Mouse (Mus musculus) forebrain, embryonic 10.5 days (tissue): ENCODE measurements at regions not wholly inside any gene's neighbourhood (a gene's known extent, or its start where the extent isn't known, plus 50 kb on each side); places are given as distances from the start of the nearest gene placed in this dataset.

Experiments used
- DNase-seq: peaks from one replicate; pipeline ENCODE4 v3.0.0-alpha.2; 2017; ENCODE audit warnings: low spot score; ENCODE audit errors: extremely low spot score
- H3K27ac ChIP-seq: fragments of 300-500 bp; sonication (generic); 2 replicates; pipeline ENCODE4 v1.5.1; 2016; ENCODE audit warnings: mild to moderate bottlenecking
- H3K27me3 ChIP-seq: fragments of 300-500 bp; sonication (generic); 2 replicates; pipeline ENCODE4 v1.6.1; 2016; ENCODE audit warnings: mild to moderate bottlenecking; ENCODE audit not compliant: poor library complexity, severe bottlenecking
- H3K36me3 ChIP-seq: fragments of 300-500 bp; sonication (generic); replicated peaks from 2 replicates; pipeline ENCODE4 v1.6.1; 2016; ENCODE audit warnings: mild to moderate bottlenecking, moderate library complexity
- H3K4me1 ChIP-seq: fragments of 300-500 bp; sonication (generic); 2 replicates; pipeline ENCODE4 v1.6.1; 2016
- H3K4me3 ChIP-seq: fragments of 300-500 bp; sonication (generic); 2 replicates; pipeline ENCODE4 v1.5.1; 2016; ENCODE audit warnings: mild to moderate bottlenecking, moderate library complexity
- H3K9me3 ChIP-seq: fragments of 300-500 bp; sonication (generic); 2 replicates; pipeline ENCODE4 v1.6.1; 2016; ENCODE audit warnings: mild to moderate bottlenecking, moderate library complexity
- WGBS: fragments of 180-500 bp; shearing (Covaris S2); methylation state at CpG from one replicate; pipeline ENCODE4 v1.1.7; 2016; 5-methylcytosine and 5-hydroxymethylcytosine counted together

GRCm38 (mm10) chr9:100097028-100097427 lies 221.1 kb upstream of the Sox14 start:
- peak; percentile 52 for DNase-seq
- WGBS: 54% methylated on average over 2 of the region's 2 CpGs

GRCm38 (mm10) chr9:100095559-100095959 lies 219.6 kb upstream of the Sox14 start:
- Histone ChIP-seq H3K27ac (no peak overlapping the region; the same call in 1 of the 2 replicates), H3K36me3 (no peaks in the 10 kb centered on the region), H3K4me1 (peaks cover 28% of the 10 kb centered on the region), H3K27me3 (peaks cover 93% of the 10 kb centered on the region), H3K4me3 (0 out of 2 replicates have a peak overlapping the region, but pooled peaks have one; percentile 11), H3K9me3 (peaks cover 7% of the 10 kb centered on the region)
- WGBS: 1% methylated on average over 7 of the region's 7 CpGs
- peak; percentile 51 for DNase-seq

More at GRCm38 (mm10) chr9:100097028-100097427, 221.1 kb upstream of the Sox14 start:
- Histone ChIP-seq H3K27me3 (peaks cover 93% of the 10 kb centered on the region), H3K36me3 (no peaks in the 10 kb centered on the region), H3K27ac (no peak overlapping the region), H3K9me3 (peaks cover 7% of the 10 kb centered on the region), H3K4me3 (no peak overlapping the region), H3K4me1 (peaks cover 38% of the 10 kb centered on the region)

GRCm38 (mm10) chr9:100094956-100095558 lies 219.1 kb upstream of the Sox14 start:
- no peak for DNase-seq
- Histone ChIP-seq H3K9me3 (peaks cover 7% of the 10 kb centered on the region), H3K4me1 (peaks cover 28% of the 10 kb centered on the region), H3K27me3 (peaks cover 93% of the 10 kb centered on the region), H3K36me3 (no peaks in the 10 kb centered on the region), H3K27ac (no peak overlapping the region; the same call in 1 of the 2 replicates), H3K4me3 (0 out of 2 replicates have a peak overlapping the region, but pooled peaks have one; percentile 11)
- WGBS: 51% methylated on average over 6 of the region's 6 CpGs

GRCm38 (mm10) chr9:100071141-100071540 lies 195.2 kb upstream of the Sox14 start:
- Histone ChIP-seq H3K36me3 (no peaks in the 10 kb centered on the region), H3K27me3 (no peaks in the 10 kb centered on the region), H3K9me3 (no peaks in the 10 kb centered on the region), H3K4me3 (no peak overlapping the region), H3K27ac (no peak overlapping the region), H3K4me1 (no peaks in the 10 kb centered on the region)
- 93% methylated on average over 5 of the region's 5 CpGs for WGBS
- no peak for DNase-seq

- Histone ChIP-seq H3K27ac (no peak overlapping the region), H3K27me3 (peaks cover 4% of the 10 kb centered on the region; the same call in 1 of the 2 replicates), H3K36me3 (no peaks in the 10 kb centered on the region), H3K9me3 (no peaks in the 10 kb centered on the region), H3K4me1 (no peaks in the 10 kb centered on the region; the same call in 1 of the 2 replicates), H3K4me3 (no peak overlapping the region)
- no peak for DNase-seq
- 83% methylated on average over 1 of the region's 1 CpGs for WGBS
Observed at GRCm38 (mm10) chr9:100058541-100058940, 182.6 kb upstream of the Sox14 start.

GRCm38 (mm10) chr9:100046213-100046807 lies 170.3 kb upstream of the Sox14 start:
- no peaks in the 10 kb centered on the region for H3K36me3 ChIP-seq
- no peak overlapping the region for H3K27ac ChIP-seq
- WGBS: 10% methylated on average over 13 of the region's 13 CpGs
- peaks cover 4% of the 10 kb centered on the region; the same call in 1 of the 2 replicates for H3K9me3 ChIP-seq
- DNase-seq: peak; percentile 63
- peak overlapping the region; percentile 11 for H3K4me3 ChIP-seq
- peaks cover 29% of the 10 kb centered on the region for H3K4me1 ChIP-seq
- H3K27me3 ChIP-seq: peaks cover 49% of the 10 kb centered on the region

- Histone ChIP-seq H3K9me3 (peaks cover 4% of the 10 kb centered on the region; the same call in 1 of the 2 replicates), H3K4me1 (peaks cover 29% of the 10 kb centered on the region), H3K36me3 (no peaks in the 10 kb centered on the region), H3K27ac (no peak overlapping the region), H3K27me3 (peaks cover 50% of the 10 kb centered on the region), H3K4me3 (no peak overlapping the region)
- 10% methylated on average over 5 of the region's 5 CpGs for WGBS
- peak; percentile 15 for DNase-seq
Observed at GRCm38 (mm10) chr9:100045636-100046035, 169.7 kb upstream of the Sox14 start.

- Histone ChIP-seq H3K27ac (no peak overlapping the region), H3K4me3 (no peak overlapping the region), H3K9me3 (no peaks in the 10 kb centered on the region), H3K4me1 (peaks cover 24% of the 10 kb centered on the region), H3K36me3 (no peaks in the 10 kb centered on the region), H3K27me3 (peaks cover 39% of the 10 kb centered on the region)
- 67% methylated on average over 6 of the region's 6 CpGs for WGBS
- no peak for DNase-seq
Observed at GRCm38 (mm10) chr9:100041776-100042175, 165.8 kb upstream of the Sox14 start.

GRCm38 (mm10) chr9:100023641-100024040 lies 147.7 kb upstream of the Sox14 start:
- Histone ChIP-seq H3K27me3 (no peaks in the 10 kb centered on the region), H3K36me3 (no peaks in the 10 kb centered on the region), H3K4me3 (no peak overlapping the region), H3K9me3 (no peaks in the 10 kb centered on the region), H3K4me1 (no peaks in the 10 kb centered on the region), H3K27ac (no peak overlapping the region)
- no peak for DNase-seq
- WGBS: 61% methylated on average over 5 of the region's 5 CpGs

- H3K27me3 ChIP-seq: no peaks in the 10 kb centered on the region
- no peaks in the 10 kb centered on the region for H3K4me1 ChIP-seq
- no peaks in the 10 kb centered on the region for H3K36me3 ChIP-seq
- no peak overlapping the region for H3K27ac ChIP-seq
- DNase-seq: no peak
- WGBS: 87% methylated on average over 3 of the region's 3 CpGs
- no peak overlapping the region for H3K4me3 ChIP-seq
- H3K9me3 ChIP-seq: no peaks in the 10 kb centered on the region
Observed at GRCm38 (mm10) chr9:100022035-100022434, 146.1 kb upstream of the Sox14 start.

GRCm38 (mm10) chr9:99995204-99995603 lies 119.2 kb upstream of the Sox14 start:
- 40% methylated on average over 8 of the region's 8 CpGs for WGBS
- peaks cover 84% of the 10 kb centered on the region for H3K27me3 ChIP-seq

GRCm38 (mm10) chr9:99994285-99995144 lies 118.5 kb upstream of the Sox14 start:
- Histone ChIP-seq H3K9me3 (no peaks in the 10 kb centered on the region; the same call in 1 of the 2 replicates), H3K27ac (peak overlapping the region; percentile 12), H3K27me3 (peaks cover 87% of the 10 kb centered on the region), H3K4me3 (peak overlapping the region; percentile 43), H3K4me1 (peaks cover 26% of the 10 kb centered on the region), H3K36me3 (no peaks in the 10 kb centered on the region)
- 1% methylated on average over 30 of the region's 30 CpGs for WGBS
- DNase-seq: peak; percentile 68

More at GRCm38 (mm10) chr9:99995204-99995603, 119.2 kb upstream of the Sox14 start:
- no peak for DNase-seq
- Histone ChIP-seq H3K9me3 (no peaks in the 10 kb centered on the region), H3K4me3 (peak overlapping the region; percentile 43; the same call in 1 of the 2 replicates), H3K4me1 (peaks cover 23% of the 10 kb centered on the region), H3K27ac (no peak overlapping the region), H3K36me3 (no peaks in the 10 kb centered on the region)
